Mouse (Mus musculus) embryonic fibroblast, embryonic 13.5 days (primary cell): Measurements from ENCODE around the gene S1pr1. TPM values are rescaled to one million over a fixed set of nuclear protein-coding genes. Genes with fewer than 3 reads are reported as not detected.

Experiments used
- H3K27ac ChIP-seq: 2 replicates; pipeline ENCODE4 v1.5.1; 2012; ENCODE audit warnings: low read length, control low read depth, inconsistent platforms; ENCODE audit not compliant: insufficient read depth
- H3K4me1 ChIP-seq: 2 replicates; pipeline ENCODE4 v1.6.1; 2011; ENCODE audit warnings: low read length; ENCODE audit not compliant: control insufficient read depth, insufficient read depth
- H3K4me3 ChIP-seq: 2 replicates; pipeline ENCODE4 v1.5.1; 2011; ENCODE audit warnings: mild to moderate bottlenecking, control low read depth, low read length; ENCODE audit not compliant: insufficient read depth
- CTCF ChIP-seq: IDR thresholded peaks from 2 replicates; pipeline ENCODE4 v1.5.1; 2011; ENCODE audit warnings: mild to moderate bottlenecking, control low read depth, low read length, moderate library complexity, borderline replicate concordance; ENCODE audit not compliant: insufficient read depth
- POLR2A ChIP-seq: IDR thresholded peaks from 2 replicates; pipeline ENCODE4 v1.6.1; 2011; ENCODE audit warnings: low read depth, mild to moderate bottlenecking, control low read depth, low read length, moderate library complexity
- polyA plus RNA-seq: library from polyadenylated mRNA; stranded (reverse); fragments of >200 nt; gene quantifications from 2 replicates; pipeline ENCODE4 v1.2.4, GENCODE M21; 2011; ENCODE audit warnings: low read depth; ENCODE audit not compliant: missing spikeins, insufficient read length

Gene S1pr1
- polyA plus RNA-seq, 1 experiment: 29.9 TPM

GRCm38 (mm10) chr3:115679022-115679421 lies 35.9 kb downstream of the S1pr1 start:
- H3K4me1 ChIP-seq: no peaks in the 10 kb centered on the region
- no peak overlapping the region for H3K27ac ChIP-seq
- no peak for TF ChIP-seq CTCF
- TF ChIP-seq POLR2A: no peak
- no peak overlapping the region for H3K4me3 ChIP-seq

DNA sequence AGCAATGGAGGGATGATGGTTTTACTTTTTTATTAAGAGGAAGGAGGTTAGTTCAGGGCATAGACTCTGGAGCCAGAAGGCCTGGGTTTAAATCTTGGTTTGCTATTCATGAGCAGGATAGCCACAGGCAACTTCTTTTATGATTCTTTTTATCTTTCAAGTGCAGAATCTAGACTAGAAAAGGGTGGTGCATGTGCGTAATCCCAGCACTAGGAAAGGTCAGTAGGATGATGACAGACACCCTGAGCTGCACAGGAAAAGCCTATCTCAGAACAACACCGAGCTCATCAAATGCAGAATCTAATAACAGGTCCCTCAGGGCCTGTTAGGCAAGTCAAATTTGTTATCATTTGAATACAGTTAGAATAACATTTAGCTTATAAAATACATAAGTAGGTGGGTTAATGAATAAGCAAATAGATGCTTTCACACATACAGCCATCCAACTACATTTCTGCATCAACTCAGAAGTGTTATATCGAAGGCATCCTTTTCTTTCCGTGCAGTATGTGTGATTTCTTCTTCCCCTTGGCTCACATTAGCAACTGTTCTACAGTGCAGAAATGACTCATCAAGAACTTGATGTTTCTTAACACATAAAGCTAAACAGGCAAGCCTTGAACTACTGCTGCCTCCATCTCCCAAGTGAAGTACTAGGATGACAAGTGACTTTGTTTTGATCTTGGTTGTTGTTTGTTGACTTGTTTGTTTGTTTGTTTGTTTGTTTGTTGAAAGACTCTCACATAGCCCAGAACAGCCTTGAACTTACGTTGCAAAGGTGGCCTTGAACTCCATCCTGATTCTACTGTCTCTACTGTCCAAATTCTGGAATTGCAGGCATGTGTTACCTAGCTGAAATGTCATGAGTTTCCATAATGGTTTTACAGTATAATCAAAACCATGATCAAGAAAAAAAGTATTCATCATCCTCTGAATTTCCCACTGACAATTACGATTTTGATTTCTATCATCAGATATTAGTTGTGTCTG lies 39.0 kb downstream of the S1pr1 start:
- Histone ChIP-seq H3K4me1 (0 out of 2 replicates have a peak, but pooled peaks cover 3% of the 10 kb centered on the region), H3K4me3 (no peak overlapping the region), H3K27ac (no peak overlapping the region)
- TF ChIP-seq POLR2A (no peak), CTCF (no peak)

DNA sequence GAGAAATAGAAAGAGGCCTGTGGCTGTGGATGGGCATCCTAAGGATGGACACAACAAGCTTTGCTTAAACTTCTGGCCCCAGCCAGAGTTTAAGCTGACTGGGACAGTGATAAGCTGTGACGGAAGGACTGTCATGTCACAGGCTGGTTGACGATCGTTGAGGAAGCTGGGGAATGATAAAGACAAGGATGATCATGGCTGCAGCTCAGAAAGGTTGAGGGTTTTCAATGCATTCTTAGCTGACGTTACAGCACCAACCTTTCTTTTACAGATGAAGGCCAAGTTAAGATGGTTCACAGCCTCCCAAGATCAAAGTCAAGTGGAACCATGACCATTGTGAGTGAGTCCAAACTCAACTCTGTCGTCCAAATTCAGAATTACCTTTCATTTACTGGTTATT lies 40.2 kb downstream of the S1pr1 start:
- no peak overlapping the region for H3K4me3 ChIP-seq
- H3K27ac ChIP-seq: no peak overlapping the region
- H3K4me1 ChIP-seq: 0 out of 2 replicates have a peak, but pooled peaks cover 3% of the 10 kb centered on the region
- TF ChIP-seq POLR2A (no peak), CTCF (no peak)

DNA sequence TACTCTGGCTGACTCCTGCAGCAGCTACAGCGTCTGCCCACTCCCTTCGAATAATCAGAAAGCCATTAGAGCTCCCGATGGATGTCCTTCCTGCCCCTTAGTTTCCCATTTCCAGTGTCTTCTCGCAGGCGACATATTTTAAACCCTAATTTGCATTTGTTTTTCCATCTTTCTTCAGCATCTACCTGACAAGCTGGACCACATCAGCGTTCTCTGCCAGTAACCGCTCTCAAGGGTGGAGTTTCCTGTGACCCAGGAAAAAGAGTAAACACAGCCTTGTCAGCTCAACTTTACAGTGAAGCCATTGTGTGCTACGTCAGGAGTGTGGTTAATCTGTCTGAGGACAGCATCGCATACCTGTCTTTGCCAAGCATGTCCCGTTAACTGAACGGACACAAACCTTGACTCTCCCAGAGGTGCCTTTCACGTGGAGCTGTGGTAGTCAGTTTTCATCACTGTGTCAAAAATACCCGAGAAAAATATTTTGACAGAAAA lies 41.2 kb downstream of the S1pr1 start:
- Histone ChIP-seq H3K27ac (no peak overlapping the region), H3K4me3 (no peak overlapping the region), H3K4me1 (0 out of 2 replicates have a peak, but pooled peaks cover 3% of the 10 kb centered on the region)
- TF ChIP-seq CTCF (no peak), POLR2A (no peak)

GRCm38 (mm10) chr3:115672965-115673662 lies 41.8 kb downstream of the S1pr1 start:
- no peak for TF ChIP-seq POLR2A
- TF ChIP-seq CTCF: no peak
- H3K27ac ChIP-seq: no peak overlapping the region
- no peak overlapping the region for H3K4me3 ChIP-seq
- 0 out of 2 replicates have a peak, but pooled peaks cover 3% of the 10 kb centered on the region for H3K4me1 ChIP-seq

- 0 out of 2 replicates have a peak, but pooled peaks cover 3% of the 10 kb centered on the region for H3K4me1 ChIP-seq
- TF ChIP-seq POLR2A: no peak
- no peak for TF ChIP-seq CTCF
- H3K27ac ChIP-seq: no peak overlapping the region
- H3K4me3 ChIP-seq: no peak overlapping the region
Observed at GRCm38 (mm10) chr3:115669230-115669629, 45.6 kb downstream of the S1pr1 start.

GRCm38 (mm10) chr3:115667182-115667581 lies 47.7 kb downstream of the S1pr1 start:
- no peak for TF ChIP-seq CTCF
- TF ChIP-seq POLR2A: no peak
- H3K4me1 ChIP-seq: no peaks in the 10 kb centered on the region
- H3K4me3 ChIP-seq: no peak overlapping the region
- no peak overlapping the region for H3K27ac ChIP-seq

- Histone ChIP-seq H3K4me3 (no peak overlapping the region), H3K4me1 (no peaks in the 10 kb centered on the region), H3K27ac (no peak overlapping the region)
- TF ChIP-seq POLR2A: no peak
- no peak for TF ChIP-seq CTCF
Observed at GRCm38 (mm10) chr3:115666547-115666946, 48.3 kb downstream of the S1pr1 start.

DNA sequence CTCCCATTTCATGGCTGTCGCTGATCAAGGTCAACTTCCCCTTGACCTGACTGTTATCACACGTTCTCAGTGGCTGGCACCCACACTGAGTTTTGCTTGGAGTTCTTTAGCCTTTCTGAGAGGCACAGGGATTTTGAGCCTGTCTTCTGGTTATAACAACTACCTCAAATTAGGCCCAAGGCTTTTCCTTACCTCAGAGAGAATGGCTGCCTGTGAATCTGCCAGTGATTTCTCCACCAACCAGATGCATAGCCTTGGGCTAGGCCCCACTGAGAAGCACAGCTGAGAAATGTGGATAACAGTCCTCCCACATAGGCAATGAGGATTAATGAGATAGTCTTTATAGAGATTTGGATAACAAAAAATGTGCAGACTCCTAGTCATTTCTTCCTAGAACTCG lies 50.4 kb downstream of the S1pr1 start:
- TF ChIP-seq POLR2A (no peak), CTCF (no peak)
- Histone ChIP-seq H3K27ac (no peak overlapping the region), H3K4me3 (no peak overlapping the region), H3K4me1 (no peaks in the 10 kb centered on the region)
